ENCODE assay signal across 8 mouse cellular contexts in genomic region chr8:124859466-124859865, GRCm38 (mm10). TPM values are rescaled to one million over a fixed set of nuclear protein-coding genes. Genes with fewer than 3 reads are reported as not detected.
DNase-seq lines count a peak whose midpoint lies in the region; ATAC-seq and TF ChIP-seq lines count a peak whose summit lies in the region.

No protein-coding gene starts in this region.

- TF ChIP-seq POLR2A in spleen, adult 2 months (IDR thresholded peaks at IDR 0.05; ENCODE audit: low read depth, low read length) = no peak

- no peak overlapping the region for H3K9ac ChIP-seq in hindbrain, embryonic 14.5 days

- peak; percentile 55; the same call in 1 of the 2 replicates for TF ChIP-seq CTCF in spleen, adult 2 months (IDR thresholded peaks at IDR 0.05; ENCODE audit: extremely low read depth, insufficient read depth, insufficient read length, insufficient replicate concordance)

- peaks cover 2% of the 10 kb centered on the region; the same call in 1 of the 2 replicates for H3K4me1 ChIP-seq in spleen, adult 2 months (ENCODE audit: control insufficient read depth, insufficient read depth, insufficient read length)
- H3K4me1 ChIP-seq in hindbrain, embryonic 14.5 days (replicated peaks; ENCODE audit: control insufficient read depth, insufficient read depth, low read length) = peaks cover 7% of the 10 kb centered on the region

- DNase-seq in embryo, embryonic 10.5 days (ENCODE audit: low spot score) = peak; percentile 15
- DNase-seq in embryo, embryonic 9.5 days (ENCODE audit: extremely low spot score) = no peak
- peak in 1 of 2 experiments; percentile 37 for DNase-seq in spleen, adult 2 months (ENCODE audit: low read depth in 1 of 2, low spot score in 2 of 2)
- DNase-seq in spleen, adult 12 weeks (ENCODE audit: low spot score) = no peak
- peak; percentile 72 for DNase-seq in induced T-regulatory cell, adult 2 months (ENCODE audit: low read depth)
- DNase-seq in thymus, postnatal 14 days = peak; percentile 56
- DNase-seq in hindbrain, embryonic 14.5 days (ENCODE audit: low spot score) = no peak
- no peak for DNase-seq in adrenal gland, postnatal 10 days

- no peak overlapping the region for H3K27ac ChIP-seq in spleen, adult 2 months (ENCODE audit: insufficient read depth, low read length)
- no peak overlapping the region for H3K27ac ChIP-seq in hindbrain, embryonic 14.5 days

- peaks cover 2% of the 10 kb centered on the region; the same call in 1 of the 2 replicates for H3K9me3 ChIP-seq in hindbrain, embryonic 14.5 days (ENCODE audit: control insufficient read depth, low read length)

- no peak overlapping the region for H3K4me3 ChIP-seq in spleen, adult 2 months (ENCODE audit: extremely low read depth, insufficient read depth, insufficient read length)
- H3K4me3 ChIP-seq in hindbrain, embryonic 14.5 days (replicated peaks; ENCODE audit: low read length) = no peak overlapping the region

- no peaks in the 10 kb centered on the region for H3K27me3 ChIP-seq in spleen, adult 2 months (ENCODE audit: control insufficient read depth, insufficient read depth, low read length)
- no peaks in the 10 kb centered on the region for H3K27me3 ChIP-seq in hindbrain, embryonic 14.5 days (ENCODE audit: control insufficient read depth, insufficient read depth, low read length)

- no peak overlapping the region for H3K4me2 ChIP-seq in hindbrain, embryonic 14.5 days (replicated peaks)

- peaks cover 8% of the 10 kb centered on the region for H3K36me3 ChIP-seq in spleen, adult 2 months (ENCODE audit: control insufficient read depth, insufficient read depth, low read length)
- peaks cover 51% of the 10 kb centered on the region for H3K36me3 ChIP-seq in hindbrain, embryonic 14.5 days (replicated peaks; ENCODE audit: control insufficient read depth, insufficient read depth)

- no peak for ATAC-seq in hindbrain, embryonic 14.5 days (ENCODE audit: low FRiP score)

RNA-seq across cellular contexts. Expression of gene Gnpat, which starts 3.4 kb away (rescaled TPM):
- 36.0 and 42.5 TPM in 2 replicates for polyA plus RNA-seq in spleen, adult 2 months (2012; rRNA removed)
- 72.3 and 80.2 TPM in 2 replicates for polyA plus RNA-seq in hindbrain, embryonic 14.5 days (2014; fragmentation: Nextera tagmentation; extraction: Ambion mirVana)
- 100 to 1,000 TPM; 126 to 173 TPM for total RNA-seq in adrenal gland, postnatal 10 days (2021)

RNA-seq across cellular contexts. Expression of gene 2810004N23Rik, which starts 3.5 kb away (rescaled TPM):
- 8.0 and 8.2 TPM in 2 replicates for polyA plus RNA-seq in spleen, adult 2 months (2012; rRNA removed)
- polyA plus RNA-seq in hindbrain, embryonic 14.5 days (2014; fragmentation: Nextera tagmentation; extraction: Ambion mirVana) = 18.4 and 21.0 TPM in 2 replicates
- 10 to 100 TPM; 23.6 to 27.4 TPM for total RNA-seq in adrenal gland, postnatal 10 days (2021)

RNA-seq across cellular contexts. Expression of gene Exoc8, which starts 38.0 kb away (rescaled TPM):
- polyA plus RNA-seq in spleen, adult 2 months (2012; rRNA removed) = 6.5 and 10.5 TPM in 2 replicates
- 14.7 and 14.8 TPM in 2 replicates for polyA plus RNA-seq in hindbrain, embryonic 14.5 days (2014; fragmentation: Nextera tagmentation; extraction: Ambion mirVana)
- 10 to 100 TPM; 21.0 to 21.1 TPM for total RNA-seq in adrenal gland, postnatal 10 days (2021)

RNA-seq across cellular contexts. Expression of gene Sprtn, which starts 38.2 kb away (rescaled TPM):
- 11.2 and 14.5 TPM in 2 replicates for polyA plus RNA-seq in spleen, adult 2 months (2012; rRNA removed)
- polyA plus RNA-seq in hindbrain, embryonic 14.5 days (2014; fragmentation: Nextera tagmentation; extraction: Ambion mirVana) = 8.2 and 9.3 TPM in 2 replicates
- 10 to 100 TPM; 20.2 to 21.3 TPM for total RNA-seq in adrenal gland, postnatal 10 days (2021)

Comparison
In these comparisons a context has a peak if more than half of its experiments do, and no peak if none do; other contexts are left out.
1. DNase-seq: peak in embryo, embryonic 10.5 days (single experiment), induced T-regulatory cell, adult 2 months (single experiment) and thymus, postnatal 14 days (single experiment); none in embryo, embryonic 9.5 days (single experiment), spleen, adult 12 weeks (single experiment), hindbrain, embryonic 14.5 days (single experiment) and adrenal gland, postnatal 10 days (single experiment).